Mouse (Mus musculus) lung, adult 2 months (tissue): ENCODE results near the gene Mrps2.

Experiments
- CTCF ChIP-seq: fragments of 200-500 bp; IDR thresholded peaks from 2 replicates; pipeline ENCODE4 v1.5.1; 2011; ENCODE audit warnings: mild to moderate bottlenecking, low read length, control low read depth; ENCODE audit not compliant: insufficient read depth
- POLR2A ChIP-seq: fragments of 200-500 bp; IDR thresholded peaks from 2 replicates; pipeline ENCODE4 v1.6.1; 2011; ENCODE audit warnings: low read depth, mild to moderate bottlenecking, control low read depth, low read length, borderline replicate concordance; ENCODE audit errors: extremely low read depth

DNA sequence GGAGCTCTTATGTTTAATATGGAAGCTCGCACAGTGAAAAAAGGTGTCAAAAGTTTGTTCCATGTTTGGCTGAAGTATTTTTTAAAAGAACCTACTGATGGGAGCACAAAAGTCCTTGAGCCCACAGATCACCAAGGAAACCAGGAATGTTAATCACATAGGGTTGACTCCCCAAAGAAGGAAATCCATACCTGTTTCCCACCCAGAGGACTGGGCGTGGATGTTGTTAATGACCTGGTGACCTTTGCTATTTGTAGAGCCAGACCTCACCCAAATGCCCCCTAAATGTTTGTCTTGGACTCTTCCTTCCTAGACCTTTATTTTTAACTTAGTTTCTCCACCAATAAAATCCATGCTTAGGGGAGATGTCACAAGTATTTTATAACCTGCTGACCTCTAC lies 2.7 kb downstream of the Mrps2 start:
- TF ChIP-seq CTCF (no peak), POLR2A (no peak)
